8 mouse cellular contexts compared by ENCODE assay signal in the genomic region with DNA sequence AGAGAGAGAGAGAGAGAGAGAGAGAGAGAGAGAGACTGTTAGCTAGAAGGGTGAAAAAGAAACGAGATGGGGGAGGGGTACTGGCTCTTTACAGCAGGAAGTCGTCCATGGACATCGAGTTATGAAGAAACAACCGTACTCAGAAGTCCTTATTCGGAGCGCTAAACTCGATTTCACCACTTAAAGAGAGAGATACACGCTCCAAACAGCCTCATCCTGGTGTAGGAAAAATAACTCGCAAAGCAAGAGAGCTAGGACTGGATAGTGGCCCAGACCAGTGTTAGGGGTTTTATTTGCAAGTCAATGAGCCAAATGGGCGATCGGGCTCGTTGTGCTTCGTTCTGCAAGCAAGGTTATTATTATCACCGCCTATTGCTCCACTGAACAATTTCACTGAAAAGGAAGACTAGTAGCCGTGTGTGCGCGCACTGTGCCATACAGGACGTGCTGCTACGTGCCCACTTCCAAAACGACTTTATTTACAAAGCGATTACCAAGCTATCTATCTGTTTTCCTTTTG. TPM values are rescaled to one million over a fixed set of nuclear protein-coding genes. Genes with fewer than 3 reads are reported as not detected.
DNase-seq lines count a peak whose midpoint lies in the region; ATAC-seq and TF ChIP-seq lines count a peak whose summit lies in the region.

No protein-coding gene starts in this region.

- H3K4me3 ChIP-seq in olfactory bulb, adult 2 months (ENCODE audit: insufficient read depth, low read depth, low read length): peak overlapping the region; percentile 74

- TF ChIP-seq POLR2A in olfactory bulb, adult 2 months (IDR thresholded peaks at IDR 0.05; ENCODE audit: insufficient read depth, low read depth, low read length): no peak

- DNase-seq in adrenal gland, adult 18-20 months (ENCODE audit: low spot score in 2 of 2): peak; percentile 26 to 51
- no peak for DNase-seq in adrenal gland, postnatal 25 days
- DNase-seq in thymus, postnatal 14 days: peak; percentile 67
- no peak for DNase-seq in thymus, postnatal 4 days
- DNase-seq in gastrocnemius, postnatal 14 days: peak; percentile 12
- DNase-seq in lung, adult 18-20 months: peak; percentile 48 to 50

- intact Hi-C loops in gastrocnemius, postnatal 14 days (cut with DNase I; ENCODE audit: low total_unique reads): no loop called here

- peak; percentile 0 for ATAC-seq in inflammation-experienced regulatory T-cells, adult 6 months

- no peaks in the 10 kb centered on the region for H3K4me1 ChIP-seq in olfactory bulb, adult 2 months (ENCODE audit: control insufficient read depth, insufficient read depth, low read length)

- no peak for TF ChIP-seq CTCF in olfactory bulb, adult 2 months (IDR thresholded peaks at IDR 0.05; ENCODE audit: insufficient read depth, low read depth, low read length)

- under 1% methylated on average over 21 of the region's 21 CpGs for WGBS in olfactory bulb, adult 2 months

- H3K27ac ChIP-seq in olfactory bulb, adult 2 months (ENCODE audit: insufficient read depth, low read depth, low read length): peak overlapping the region; percentile 98

RNA-seq across cellular contexts. Expression of a gene that starts 1.4 kb away (rescaled TPM):
- total RNA-seq in adrenal gland, adult 18-20 months (2021): 10 to 100 TPM; 32.7 to 76.3 TPM
- total RNA-seq in adrenal gland, postnatal 25 days (2021): 91.8 and 107 TPM in 2 replicates
- 10 to 100 TPM; 26.3 to 39.9 TPM for total RNA-seq in gastrocnemius, postnatal 14 days (2021)
- polyA plus RNA-seq in inflammation-experienced regulatory T-cells, adult 6 months (2017; shearing (Covaris generic)): 1 to 10 TPM; 5.5 to 8.0 (median 7.7) TPM
- not detected in 2 replicates for polyA plus RNA-seq in olfactory bulb, adult 2 months (2012; ENCODE audit: insufficient read depth, insufficient read length, low replicate concordance, missing spikeins)

Comparison
In these comparisons a context has a peak if more than half of its experiments do, and no peak if none do; other contexts are left out.
1. DNase-seq: peak in adrenal gland, adult 18-20 months (2 of 2), thymus, postnatal 14 days (single experiment), gastrocnemius, postnatal 14 days (single experiment) and lung, adult 18-20 months (2 of 2); none in adrenal gland, postnatal 25 days (single experiment) and thymus, postnatal 4 days (single experiment).